Mouse (Mus musculus): ENCODE data around the gene Gpank1. TPM values are rescaled to one million over a fixed set of nuclear protein-coding genes. Genes with fewer than 3 reads are reported as not detected.

Gene Gpank1
- total and polyA plus RNA-seq, 2 experiments from 2014 or later, result 17.0 to 20.2 TPM

- no peaks in the 10 kb centered on the region for H3K27me3 ChIP-seq (ENCODE audit: insufficient read depth, low read length)
- no peak for ATAC-seq (ENCODE audit: low FRiP score)
- no peak within 1 kb of the TSS for H3K27ac ChIP-seq (ENCODE audit: low read depth, low read length)
- H3K36me3 ChIP-seq (ENCODE audit: insufficient read depth, low read length), result 0 out of 2 replicates have a peak, but pooled peaks cover 7% of the 10 kb centered on the region
- 86% methylated on average over 15 of the region's 15 CpGs for WGBS
- no peak for DNase-seq (ENCODE audit: low spot score)
- peaks cover 12% of the 10 kb centered on the region for H3K4me1 ChIP-seq (ENCODE audit: insufficient read depth, low read length)
- no peak within 1 kb of the TSS for H3K4me3 ChIP-seq (ENCODE audit: low read depth, low read length)
- no peak within 1 kb of the TSS for H3K9ac ChIP-seq (replicated peaks; ENCODE audit: low read length, poor library complexity, severe bottlenecking)
- no peak within 1 kb of the TSS for H3K4me2 ChIP-seq (ENCODE audit: low read depth, low read length, poor library complexity, severe bottlenecking)
- TF ChIP-seq CTCF (IDR thresholded peaks at IDR 0.05), result no peak
- H3K9me3 ChIP-seq (ENCODE audit: low read length), result no peaks in the 10 kb centered on the region
These were observed 10.4 kb downstream of the Gpank1 start, which contains the start of gene Apom for GRCm38 (mm10) chr17:35131500-35132173. Gene Apom (minus strand): TSS chr17:35132050.

- H3K4me3 ChIP-seq (ENCODE audit: low read depth, low read length), result no peak overlapping the region
- H3K36me3 ChIP-seq (ENCODE audit: insufficient read depth, low read length), result 0 out of 2 replicates have a peak, but pooled peaks cover 7% of the 10 kb centered on the region
- no peaks in the 10 kb centered on the region for H3K27me3 ChIP-seq (ENCODE audit: insufficient read depth, low read length)
- ATAC-seq (ENCODE audit: low FRiP score) (no peak), DNase-seq (ENCODE audit: low spot score) (no peak)
- no peak for TF ChIP-seq CTCF (IDR thresholded peaks at IDR 0.05)
- H3K4me2 ChIP-seq (ENCODE audit: low read depth, low read length, poor library complexity, severe bottlenecking), result no peak overlapping the region
- H3K4me1 ChIP-seq (ENCODE audit: insufficient read depth, low read length), result peaks cover 6% of the 10 kb centered on the region
- H3K27ac ChIP-seq (ENCODE audit: low read depth, low read length), result no peak overlapping the region
- 78% methylated on average over 3 of the region's 3 CpGs for WGBS
- H3K9me3 ChIP-seq (ENCODE audit: low read length), result no peaks in the 10 kb centered on the region
- no peak overlapping the region for H3K9ac ChIP-seq (replicated peaks; ENCODE audit: low read length, poor library complexity, severe bottlenecking)
These were observed 10.9 kb downstream of the Gpank1 start for GRCm38 (mm10) chr17:35132174-35132560.

- Histone ChIP-seq H3K27me3 (ENCODE audit: insufficient read depth, low read length) (no peaks in the 10 kb centered on the region), H3K4me1 (ENCODE audit: insufficient read depth, low read length) (no peaks in the 10 kb centered on the region), H3K27ac (ENCODE audit: low read depth, low read length) (no peak overlapping the region), H3K36me3 (ENCODE audit: insufficient read depth, low read length) (peaks cover 10% of the 10 kb centered on the region), H3K9me3 (ENCODE audit: low read length) (no peaks in the 10 kb centered on the region), H3K4me3 (ENCODE audit: low read depth, low read length) (no peak overlapping the region), H3K4me2 (ENCODE audit: low read depth, low read length, poor library complexity, severe bottlenecking) (no peak overlapping the region), H3K9ac (replicated peaks; ENCODE audit: low read length, poor library complexity, severe bottlenecking) (no peak overlapping the region)
- DNase-seq (ENCODE audit: low spot score) (no peak), ATAC-seq (ENCODE audit: low FRiP score) (no peak)
- no peak for TF ChIP-seq CTCF (IDR thresholded peaks at IDR 0.05)
- 87% methylated on average over 7 of the region's 7 CpGs for WGBS
These were observed 12.3 kb downstream of the Gpank1 start for GRCm38 (mm10) chr17:35133517-35133916.

GRCm38 (mm10) chr17:35134801-35135590 is 13.7 kb downstream of the Gpank1 start, which contains the start of gene Bag6:
Gene Bag6 (plus strand): TSS chr17:35135178.
- Histone ChIP-seq H3K9ac (replicated peaks; ENCODE audit: low read length, poor library complexity, severe bottlenecking) (peak within 1 kb of the TSS; percentile 64), H3K27ac (ENCODE audit: low read depth, low read length) (peak within 1 kb of the TSS; percentile 96), H3K9me3 (ENCODE audit: low read length) (no peaks in the 10 kb centered on the region), H3K36me3 (ENCODE audit: insufficient read depth, low read length) (peaks cover 21% of the 10 kb centered on the region), H3K27me3 (ENCODE audit: insufficient read depth, low read length) (no peaks in the 10 kb centered on the region), H3K4me3 (ENCODE audit: low read depth, low read length) (peak within 1 kb of the TSS; percentile 63), H3K4me2 (ENCODE audit: low read depth, low read length, poor library complexity, severe bottlenecking) (peak within 1 kb of the TSS; percentile 79), H3K4me1 (ENCODE audit: insufficient read depth, low read length) (no peaks in the 10 kb centered on the region)
- peak; percentile 17 for TF ChIP-seq CTCF (IDR thresholded peaks at IDR 0.05)
- WGBS, result 1% methylated on average over 66 of the region's 66 CpGs
- peak; percentile 94 for ATAC-seq (ENCODE audit: low FRiP score)
- peak; percentile 96 for DNase-seq (ENCODE audit: low spot score)

- TF ChIP-seq CTCF (IDR thresholded peaks at IDR 0.05), result no peak
- Histone ChIP-seq H3K4me2 (ENCODE audit: low read depth, low read length, poor library complexity, severe bottlenecking) (peak overlapping the region; percentile 79), H3K4me1 (ENCODE audit: insufficient read depth, low read length) (no peaks in the 10 kb centered on the region), H3K27ac (ENCODE audit: low read depth, low read length) (peak overlapping the region; percentile 96), H3K4me3 (ENCODE audit: low read depth, low read length) (peak overlapping the region; percentile 63), H3K9ac (replicated peaks; ENCODE audit: low read length, poor library complexity, severe bottlenecking) (peak overlapping the region; percentile 64), H3K9me3 (ENCODE audit: low read length) (no peaks in the 10 kb centered on the region), H3K36me3 (ENCODE audit: insufficient read depth, low read length) (peaks cover 24% of the 10 kb centered on the region), H3K27me3 (ENCODE audit: insufficient read depth, low read length) (no peaks in the 10 kb centered on the region)
- peak; percentile 82 for DNase-seq (ENCODE audit: low spot score)
- peak; percentile 80 for ATAC-seq (ENCODE audit: low FRiP score)
- WGBS, result under 1% methylated on average over 34 of the region's 43 CpGs
These were observed 14.5 kb downstream of the Gpank1 start for GRCm38 (mm10) chr17:35135591-35136320.
